Comparison of ENCODE assay signal across 23 mouse cellular contexts in the genomic region with DNA sequence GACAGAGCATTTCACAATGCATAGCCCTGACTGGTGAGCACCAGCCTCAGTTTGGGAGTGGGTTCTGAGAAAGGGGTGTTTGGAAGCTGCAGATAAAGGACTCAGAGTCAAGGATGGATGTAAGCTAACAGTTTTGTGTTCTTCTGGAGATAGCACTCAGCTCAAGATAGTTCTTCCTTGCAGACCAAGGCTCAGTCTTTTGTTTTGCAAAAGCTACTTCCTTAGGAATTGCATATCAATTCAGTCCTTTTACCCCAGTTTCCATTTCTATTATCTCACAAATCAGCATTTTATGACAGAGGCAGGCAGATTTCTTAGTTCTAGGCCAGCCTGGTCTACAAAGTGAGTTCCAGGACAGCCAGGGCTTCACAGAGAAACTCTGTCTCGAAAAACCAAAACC.
"Had no signal": no experiment of that assay in that cellular context is flagged by ENCODE, and none has a peak within 500 bp of the region (broad histone marks: within the 10 kb centered on the region; RNA-seq: fewer than 3 reads in every experiment).

No protein-coding gene starts in this region.

- H3K4me3 ChIP-seq: liver, embryonic 15.5 days; lung, embryonic 15.5 days; megakaryocyte, embryonic 14.5 days; midbrain, embryonic 13.5 days; midbrain, embryonic 15.5 days; myocyte; neural tube, embryonic 13.5 days; neural tube, embryonic 15.5 days had no signal

- ATAC-seq: liver, postnatal 0 days; lung, postnatal 0 days; midbrain, embryonic 13.5 days; midbrain, embryonic 15.5 days had no signal

- H3K4me2 ChIP-seq: liver, embryonic 15.5 days; lung, embryonic 15.5 days; midbrain, embryonic 11.5 days; midbrain, embryonic 13.5 days; midbrain, embryonic 15.5 days; neural tube, embryonic 13.5 days; neural tube, embryonic 15.5 days had no signal

- H3K27me3 ChIP-seq: liver, embryonic 15.5 days; lung, embryonic 15.5 days; megakaryocyte, embryonic 14.5 days; midbrain, embryonic 13.5 days; midbrain, embryonic 15.5 days; neural tube, embryonic 13.5 days; neural tube, embryonic 15.5 days had no signal

- H3K36me3 ChIP-seq: liver, embryonic 15.5 days; lung, embryonic 15.5 days; midbrain, embryonic 13.5 days; midbrain, embryonic 15.5 days; neural tube, embryonic 13.5 days; neural tube, embryonic 15.5 days had no signal

- H3K9ac ChIP-seq: liver, embryonic 15.5 days; liver, postnatal 0 days; lung, embryonic 15.5 days; midbrain, embryonic 13.5 days; midbrain, embryonic 15.5 days; neural tube, embryonic 13.5 days; neural tube, embryonic 15.5 days had no signal

- H3K9me3 ChIP-seq: liver, embryonic 15.5 days; lung, embryonic 15.5 days; megakaryocyte, embryonic 14.5 days; midbrain, embryonic 13.5 days; midbrain, embryonic 15.5 days; neural tube, embryonic 13.5 days; neural tube, embryonic 15.5 days had no signal

- H3K4me1 ChIP-seq: liver, embryonic 15.5 days; lung, embryonic 15.5 days; megakaryocyte, embryonic 14.5 days; midbrain, embryonic 13.5 days; midbrain, embryonic 15.5 days; neural tube, embryonic 13.5 days; neural tube, embryonic 15.5 days had no signal

- DNase-seq: liver, postnatal 0 days; lung, adult 2 months; lung, postnatal 14 days; lung, postnatal 36 days; retina, postnatal 1 day; right cerebral cortex, adult 18-20 months; right cerebral cortex, postnatal 25 days; right cerebral cortex, postnatal 4 days; spleen, adult 18-20 months; thymus, adult 18-20 months; thymus, postnatal 14 days; thymus, postnatal 36 days had no signal

- H3K27ac ChIP-seq: liver, embryonic 15.5 days; lung, embryonic 15.5 days; macrophage; midbrain, embryonic 13.5 days; midbrain, embryonic 15.5 days; neural tube, embryonic 13.5 days; neural tube, embryonic 15.5 days had no signal
